Mouse (Mus musculus) urinary bladder, postnatal 14 days (tissue): Measurements from ENCODE around the gene Ncam1.

Source experiments
- DNase-seq: peaks from one replicate; pipeline ENCODE4 v3.0.0; 2021; ENCODE audit warnings: low spot score

Ncam1 gene

GRCm38 (mm10) chr9:49504658-49505057, 294.1 kb downstream of the Ncam1 start:
- DNase-seq: no peak

DNA sequence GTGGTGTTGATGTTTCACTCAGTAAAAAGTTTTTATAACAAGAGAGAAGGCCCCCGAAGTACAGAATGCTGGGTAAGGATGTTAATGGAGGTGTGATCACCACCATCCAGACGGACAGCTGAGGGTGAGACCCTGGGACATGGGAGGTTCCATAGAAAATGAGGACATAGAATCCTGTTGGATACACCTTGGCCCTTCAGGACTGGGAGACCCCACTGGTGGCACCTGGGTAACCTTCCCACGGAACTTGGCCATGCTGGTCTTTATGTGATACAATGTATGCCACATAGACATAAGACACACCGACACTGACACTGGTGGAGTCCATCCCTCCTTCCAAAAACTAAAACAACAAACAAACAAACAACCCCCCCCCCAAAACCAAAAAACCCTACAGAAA, 296.5 kb downstream of the Ncam1 start:
- DNase-seq: no peak

DNA sequence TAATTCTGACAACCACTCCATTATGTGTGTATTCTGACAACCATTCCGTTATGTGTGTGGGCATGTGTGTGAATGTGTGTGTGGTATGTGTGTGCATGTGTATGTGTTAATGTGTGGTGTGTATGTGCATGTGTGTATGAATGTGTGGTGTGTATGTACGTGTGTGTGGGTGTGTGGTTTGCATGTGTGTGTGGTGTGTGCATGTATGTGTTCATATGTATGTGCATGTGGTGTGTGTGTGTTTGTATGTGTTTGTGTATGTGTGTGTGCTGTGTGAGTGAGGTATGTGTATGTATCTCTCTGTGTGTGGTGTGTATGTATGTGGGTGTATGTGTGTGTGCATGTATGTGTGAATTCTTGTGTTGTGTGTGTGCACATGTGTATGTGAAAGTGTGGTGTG, 298.8 kb downstream of the Ncam1 start:
- DNase-seq: no peak

DNA sequence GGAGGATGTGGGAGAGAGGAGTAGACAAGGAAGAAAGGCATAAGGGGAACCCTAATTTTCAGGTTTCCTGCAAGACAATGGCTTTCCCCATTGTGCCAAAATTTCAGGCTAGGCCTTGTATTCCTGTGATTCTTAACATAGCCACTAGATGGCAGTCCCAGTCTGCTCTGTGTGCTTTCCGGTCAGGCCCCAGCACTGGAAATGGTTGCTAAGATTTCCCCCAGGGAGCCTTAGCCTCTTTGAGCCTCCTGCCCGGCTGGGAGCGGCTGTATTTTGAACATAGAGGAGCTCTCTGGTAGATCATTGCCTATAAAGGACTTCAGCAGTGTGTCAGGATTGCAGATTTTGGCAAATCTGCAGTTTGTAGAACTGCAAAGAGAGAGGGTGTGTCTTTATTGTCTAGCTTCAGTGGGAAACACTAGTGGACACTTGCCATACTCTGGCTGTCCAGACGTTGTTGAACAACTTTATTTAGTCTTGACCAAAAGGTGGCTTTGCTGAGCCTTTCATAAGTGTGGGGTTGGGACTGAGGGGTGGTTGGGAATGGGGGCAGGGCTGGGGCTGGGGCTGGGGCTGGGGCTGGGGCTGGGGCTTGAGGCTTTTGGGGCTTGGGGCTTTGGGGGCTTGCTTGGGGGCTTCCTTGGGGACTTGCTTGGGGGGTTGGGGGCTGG, 304.6 kb downstream of the Ncam1 start:
- peak; percentile 55 for DNase-seq

DNA sequence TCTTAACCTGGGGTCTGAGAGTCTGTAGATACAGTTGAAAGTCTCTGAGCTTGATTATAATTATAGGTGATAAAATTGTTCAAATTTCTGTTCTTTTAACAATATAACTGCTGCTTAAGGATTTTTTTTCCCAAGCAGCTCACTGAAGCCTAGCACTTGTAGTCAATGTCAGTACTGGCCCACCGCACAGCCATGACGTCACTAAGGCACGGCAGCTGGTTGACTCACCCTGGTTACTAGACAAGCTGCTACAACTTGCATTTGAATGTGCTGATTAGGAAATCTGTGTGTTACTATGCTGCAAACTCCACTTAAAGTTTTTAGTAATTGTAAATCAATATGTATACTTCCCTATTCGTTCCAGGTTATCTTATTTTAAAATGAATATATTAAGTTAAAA, 308.1 kb downstream of the Ncam1 start:
- no peak for DNase-seq

DNA sequence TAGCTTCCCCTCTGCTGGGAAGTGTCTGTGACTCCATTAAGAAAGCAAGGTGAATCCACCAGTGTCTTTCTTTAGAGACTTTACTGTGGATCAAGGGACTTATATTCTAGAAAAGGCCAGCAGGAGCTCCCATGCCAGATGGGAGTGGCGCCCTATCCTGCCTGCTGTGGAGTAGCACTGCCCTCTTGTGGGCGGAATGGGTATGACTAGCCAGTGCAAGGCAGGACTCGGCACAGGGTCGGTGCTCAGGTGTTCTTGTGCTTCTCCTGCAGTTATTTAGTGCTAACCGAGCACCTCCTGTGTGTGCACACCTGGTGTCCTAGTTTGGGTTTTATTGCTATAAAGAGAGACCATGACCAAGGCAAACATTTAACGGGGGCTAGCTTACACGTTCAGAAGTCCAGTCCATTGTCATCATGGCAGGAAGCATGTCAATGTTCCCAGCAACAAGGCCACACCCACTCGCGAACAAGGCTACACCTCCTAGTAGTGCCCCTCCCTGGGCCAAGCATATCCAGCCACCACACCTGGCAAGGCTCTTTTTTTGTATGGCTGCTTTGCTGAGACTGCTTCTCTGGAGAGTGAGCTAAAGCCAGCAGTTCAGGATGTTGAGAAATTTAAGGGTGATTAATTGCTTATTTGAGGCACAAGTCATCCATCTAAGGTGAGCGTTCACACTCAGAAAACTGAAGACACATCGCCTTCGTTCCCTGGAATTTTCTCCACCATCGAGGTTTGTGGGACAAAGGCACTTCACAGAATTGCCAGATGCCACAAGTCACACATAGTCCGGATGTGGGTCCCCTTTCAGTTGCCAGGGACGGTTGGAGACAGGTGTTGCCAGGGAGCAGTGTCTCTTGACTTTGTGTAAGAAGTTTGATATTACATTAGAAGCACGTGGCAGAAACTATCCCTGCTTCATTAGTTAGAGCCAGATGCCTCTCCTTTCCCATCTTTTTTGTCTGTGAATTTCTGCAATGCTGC, 309.5 kb downstream of the Ncam1 start:
- peak; percentile 86 for DNase-seq

DNA sequence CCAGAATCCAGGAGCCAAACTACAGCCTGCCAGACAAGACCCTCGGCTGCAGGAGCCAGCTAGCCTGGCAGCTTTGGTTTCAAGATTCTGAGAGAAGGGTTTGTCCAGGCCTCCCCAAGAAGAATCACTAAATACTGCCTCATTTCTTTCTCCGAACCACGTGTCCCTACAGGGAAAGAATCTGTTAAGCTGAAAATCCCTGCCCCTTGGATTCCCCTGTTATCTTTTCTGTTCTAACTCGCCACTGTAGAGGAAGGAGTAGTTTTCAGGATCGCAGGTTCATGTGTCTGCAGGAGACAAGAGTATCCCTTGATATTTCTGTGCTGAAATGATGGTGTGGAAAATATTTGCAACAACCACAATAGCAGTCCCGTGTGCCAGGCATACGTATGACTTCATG, 310.5 kb downstream of the Ncam1 start:
- no peak for DNase-seq

- no peak for DNase-seq
These were observed 311.1 kb downstream of the Ncam1 start for GRCm38 (mm10) chr9:49487657-49487943.

DNA sequence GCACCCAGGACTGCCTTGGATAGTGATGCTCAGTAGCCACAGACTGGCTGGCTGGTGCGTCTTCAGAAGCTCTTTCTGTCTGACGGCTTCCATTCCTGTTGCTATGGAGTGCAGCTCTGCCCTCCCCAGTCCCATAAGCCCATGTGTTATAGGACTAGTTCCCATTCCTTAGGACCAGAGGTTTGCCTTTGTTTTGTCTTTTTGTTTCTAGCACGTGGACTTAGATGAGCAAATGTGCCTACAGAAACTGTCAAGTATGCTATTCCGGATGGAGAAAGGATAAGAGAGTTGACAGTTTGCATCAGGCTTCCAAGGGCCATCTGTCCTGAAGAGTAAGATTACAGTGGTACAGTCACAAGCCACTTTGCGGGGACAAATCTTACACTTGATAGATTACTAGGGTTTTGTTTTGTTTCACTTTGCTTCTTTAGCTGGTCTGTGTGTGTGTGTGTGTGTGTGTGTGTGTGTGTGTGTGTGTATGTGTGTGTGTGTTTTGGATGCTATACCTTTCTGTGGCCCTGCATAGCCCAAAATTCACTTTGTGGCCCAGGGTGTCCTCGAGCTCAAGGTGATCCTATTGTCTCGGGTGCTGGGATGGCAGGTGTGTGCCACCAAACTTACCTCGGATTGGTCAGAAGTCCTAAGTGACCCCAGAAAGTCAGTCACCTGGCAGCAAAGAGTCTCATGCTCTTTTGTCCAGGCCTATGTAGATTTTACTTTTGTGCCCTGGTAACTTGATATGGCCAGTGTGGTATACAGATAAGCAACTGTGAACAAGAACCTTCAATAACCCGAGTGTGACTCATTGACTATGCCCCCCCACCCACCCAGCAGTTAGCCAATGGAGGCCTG, 311.7 kb downstream of the Ncam1 start:
- no peak for DNase-seq

DNA sequence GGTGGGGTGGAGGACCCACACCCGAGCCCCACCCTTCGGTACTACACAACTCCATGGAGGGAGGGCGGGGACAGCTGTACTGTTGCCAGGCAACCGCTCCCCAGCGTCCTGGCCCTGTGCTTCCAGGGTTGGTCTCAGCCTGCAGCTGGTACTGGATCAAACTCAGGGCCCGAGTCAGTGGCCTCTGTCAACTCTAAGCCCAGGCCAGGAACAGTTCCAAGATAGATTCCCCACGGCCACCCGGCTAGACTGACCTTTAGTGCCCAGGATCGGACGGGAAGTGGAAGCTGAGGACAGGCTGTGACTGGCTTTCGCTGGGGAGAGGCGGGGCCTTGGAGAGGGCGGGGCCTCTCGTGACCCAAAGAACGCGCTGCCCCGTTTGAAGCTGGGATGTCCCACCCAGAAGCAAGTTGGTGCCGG, 312.8 kb downstream of the Ncam1 start, which contains the start of gene Ttc12:
Ttc12 (minus strand) TSS at position 334 of the 420 bp plus-strand sequence.
- DNase-seq: peak; percentile 82

GRCm38 (mm10) chr9:49485250-49485891, 313.4 kb downstream of the Ncam1 start:
- peak; percentile 37 for DNase-seq

DNA sequence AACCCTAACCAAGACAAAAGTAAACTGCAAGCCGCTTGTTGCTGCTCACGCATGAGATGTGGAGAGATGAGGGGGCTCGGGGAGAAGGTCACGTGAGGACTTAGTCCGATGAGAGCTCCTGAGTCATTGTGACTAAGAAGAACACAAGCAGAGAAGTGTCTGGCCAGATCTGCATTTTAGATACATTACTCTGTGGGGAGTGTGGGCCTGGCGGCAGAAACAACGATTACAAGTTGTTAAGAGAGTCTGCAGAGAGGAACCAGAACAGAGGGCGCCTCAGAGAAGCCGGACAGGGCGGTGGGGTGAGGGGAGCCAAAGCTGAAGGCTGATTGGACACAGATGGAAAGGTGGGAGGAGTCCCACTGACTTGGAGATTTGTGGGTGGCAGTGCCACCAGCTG, 315.4 kb downstream of the Ncam1 start:
- DNase-seq: peak; percentile 35

DNA sequence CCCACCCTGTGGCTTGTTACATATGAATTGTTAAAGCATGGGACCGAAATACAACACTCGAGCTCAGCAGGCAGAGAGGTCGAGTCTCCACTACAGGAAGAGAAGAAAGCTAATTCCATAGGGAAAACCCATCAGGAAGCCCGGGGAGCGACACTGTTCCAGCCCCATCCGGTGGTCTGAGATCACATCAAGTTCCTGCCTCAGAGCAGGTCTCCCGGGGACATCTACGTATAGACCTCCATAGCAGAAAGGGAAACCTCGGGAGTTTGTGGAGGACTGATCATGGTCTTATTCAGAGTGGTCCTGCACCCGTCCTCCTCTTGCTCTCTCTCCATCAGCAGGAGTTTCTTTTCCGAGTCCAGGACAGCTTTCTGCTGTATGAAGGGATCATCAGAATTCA, 326.6 kb downstream of the Ncam1 start:
- no peak for DNase-seq

GRCm38 (mm10) chr9:49470946-49471345, 327.8 kb downstream of the Ncam1 start:
- no peak for DNase-seq

- DNase-seq: no peak
These were observed 328.7 kb downstream of the Ncam1 start for GRCm38 (mm10) chr9:49470006-49470405.

- DNase-seq: no peak
These were observed 342.6 kb downstream of the Ncam1 start for GRCm38 (mm10) chr9:49456136-49456535.

DNA sequence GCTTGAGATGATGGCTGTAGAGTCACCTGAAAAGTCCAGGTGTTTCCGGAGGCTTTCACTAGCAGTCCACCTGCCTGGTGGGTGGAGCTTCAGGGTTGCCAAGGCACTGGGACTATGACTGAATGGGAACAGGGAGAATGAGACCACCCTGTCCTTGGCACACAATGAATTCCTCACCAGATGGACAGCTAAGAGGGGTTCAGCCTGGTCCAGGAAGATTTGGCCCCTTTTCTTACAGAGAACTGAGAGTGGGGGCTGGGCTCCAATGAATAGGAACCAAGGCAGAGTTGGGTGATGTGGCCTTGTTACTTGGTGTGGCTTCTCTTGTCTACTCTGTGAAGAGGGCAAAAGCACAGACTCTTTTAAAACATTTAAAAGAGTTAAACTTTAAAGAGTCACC, 346.3 kb downstream of the Ncam1 start:
- DNase-seq: no peak
